Mouse (Mus musculus) erythroblast, embryonic 14.5 days (primary cell): ENCODE results near the gene Pdzk1. TPM values are rescaled to one million over a fixed set of nuclear protein-coding genes. Genes with fewer than 3 reads are reported as not detected.

Experiments
- H3K27me3 ChIP-seq: 2 replicates; pipeline ENCODE4 v1.6.1; 2012; ENCODE audit warnings: inconsistent platforms; ENCODE audit not compliant: control insufficient read depth
- H3K36me3 ChIP-seq: 2 replicates; pipeline ENCODE4 v1.6.1; 2012; ENCODE audit warnings: mild to moderate bottlenecking, inconsistent platforms; ENCODE audit not compliant: control insufficient read depth
- H3K4me1 ChIP-seq: 2 replicates; pipeline ENCODE4 v1.6.1; 2012; ENCODE audit warnings: inconsistent platforms; ENCODE audit not compliant: control insufficient read depth
- H3K4me3 ChIP-seq: replicated peaks from 2 replicates; pipeline ENCODE3; 2012; ENCODE audit warnings: moderate library complexity, mild to moderate bottlenecking, inconsistent platforms
- H3K9me3 ChIP-seq: 2 replicates; pipeline ENCODE4 v1.6.1; 2012; ENCODE audit warnings: low read length, inconsistent platforms, mixed read lengths; ENCODE audit not compliant: control insufficient read depth
- GATA1 ChIP-seq: IDR thresholded peaks from 2 replicates; pipeline ENCODE4 v1.6.1; 2012; ENCODE audit warnings: low read length, inconsistent platforms, mixed read lengths
- TAL1 ChIP-seq: IDR thresholded peaks from 3 replicates; pipeline ENCODE4 v1.6.1; 2012; ENCODE audit warnings: low read length, inconsistent platforms, mixed read lengths
- polyA plus RNA-seq: library from polyadenylated mRNA; stranded (reverse); fragments of >175 nt; gene quantifications from 2 replicates; pipeline ENCODE4 v1.2.3, GENCODE M21; 2012

Gene Pdzk1
- polyA plus RNA-seq, 1 experiment = not detected

GRCm38 (mm10) chr3:96813106-96813505 is 16.0 kb upstream of the Pdzk1 start:
- H3K9me3 ChIP-seq = no peaks in the 10 kb centered on the region; the same call in 1 of the 2 replicates
- H3K36me3 ChIP-seq = no peaks in the 10 kb centered on the region
- H3K4me1 ChIP-seq = no peaks in the 10 kb centered on the region; the same call in 1 of the 2 replicates
- H3K4me3 ChIP-seq = no peak overlapping the region
- no peak for TF ChIP-seq TAL1
- no peak for TF ChIP-seq GATA1
- H3K27me3 ChIP-seq = no peaks in the 10 kb centered on the region; the same call in 1 of the 2 replicates

GRCm38 (mm10) chr3:96813591-96814244 is 15.4 kb upstream of the Pdzk1 start:
- TF ChIP-seq GATA1 (no peak), TAL1 (no peak)
- Histone ChIP-seq H3K36me3 (no peaks in the 10 kb centered on the region), H3K9me3 (no peaks in the 10 kb centered on the region; the same call in 1 of the 2 replicates), H3K27me3 (no peaks in the 10 kb centered on the region; the same call in 1 of the 2 replicates), H3K4me1 (no peaks in the 10 kb centered on the region; the same call in 1 of the 2 replicates), H3K4me3 (no peak overlapping the region)

GRCm38 (mm10) chr3:96814342-96814741 is 14.7 kb upstream of the Pdzk1 start:
- Histone ChIP-seq H3K36me3 (no peaks in the 10 kb centered on the region), H3K27me3 (no peaks in the 10 kb centered on the region; the same call in 1 of the 2 replicates), H3K9me3 (no peaks in the 10 kb centered on the region; the same call in 1 of the 2 replicates), H3K4me1 (no peaks in the 10 kb centered on the region; the same call in 1 of the 2 replicates), H3K4me3 (no peak overlapping the region)
- TF ChIP-seq GATA1 (no peak), TAL1 (no peak)

- Histone ChIP-seq H3K4me1 (no peaks in the 10 kb centered on the region), H3K27me3 (no peaks in the 10 kb centered on the region), H3K9me3 (no peaks in the 10 kb centered on the region; the same call in 1 of the 2 replicates), H3K4me3 (no peak overlapping the region), H3K36me3 (no peaks in the 10 kb centered on the region)
- TF ChIP-seq GATA1 (no peak), TAL1 (no peak; the same call in 2 of the 3 replicates)
Measured at GRCm38 (mm10) chr3:96820116-96820915, 8.8 kb upstream of the Pdzk1 start.

- Histone ChIP-seq H3K4me3 (no peak overlapping the region), H3K4me1 (no peaks in the 10 kb centered on the region), H3K27me3 (no peaks in the 10 kb centered on the region), H3K9me3 (no peaks in the 10 kb centered on the region; the same call in 1 of the 2 replicates), H3K36me3 (no peaks in the 10 kb centered on the region)
- TF ChIP-seq GATA1 (no peak), TAL1 (no peak)
Measured at GRCm38 (mm10) chr3:96821581-96821980, 7.5 kb upstream of the Pdzk1 start.

GRCm38 (mm10) chr3:96823701-96824100 is 5.4 kb upstream of the Pdzk1 start:
- Histone ChIP-seq H3K36me3 (no peaks in the 10 kb centered on the region), H3K4me1 (no peaks in the 10 kb centered on the region), H3K27me3 (no peaks in the 10 kb centered on the region), H3K9me3 (no peaks in the 10 kb centered on the region), H3K4me3 (no peak overlapping the region)
- TF ChIP-seq GATA1 (no peak), TAL1 (no peak)

GRCm38 (mm10) chr3:96824614-96825013 is 4.5 kb upstream of the Pdzk1 start:
- no peaks in the 10 kb centered on the region for H3K27me3 ChIP-seq
- TF ChIP-seq GATA1 = no peak
- no peak for TF ChIP-seq TAL1
- no peak overlapping the region for H3K4me3 ChIP-seq
- no peaks in the 10 kb centered on the region for H3K9me3 ChIP-seq
- H3K36me3 ChIP-seq = no peaks in the 10 kb centered on the region
- no peaks in the 10 kb centered on the region for H3K4me1 ChIP-seq

- no peak overlapping the region for H3K4me3 ChIP-seq
- H3K27me3 ChIP-seq = no peaks in the 10 kb centered on the region
- no peaks in the 10 kb centered on the region for H3K9me3 ChIP-seq
- TF ChIP-seq GATA1 = no peak
- no peak for TF ChIP-seq TAL1
- H3K36me3 ChIP-seq = no peaks in the 10 kb centered on the region
- H3K4me1 ChIP-seq = no peaks in the 10 kb centered on the region
Measured at GRCm38 (mm10) chr3:96825261-96825660, 3.8 kb upstream of the Pdzk1 start.

- no peaks in the 10 kb centered on the region for H3K4me1 ChIP-seq
- H3K4me3 ChIP-seq = no peak overlapping the region
- TF ChIP-seq GATA1 (no peak), TAL1 (no peak)
- no peaks in the 10 kb centered on the region for H3K36me3 ChIP-seq
- no peaks in the 10 kb centered on the region for H3K9me3 ChIP-seq
- no peaks in the 10 kb centered on the region for H3K27me3 ChIP-seq
Measured at GRCm38 (mm10) chr3:96828308-96828864, 698 bp upstream of the Pdzk1 start.
